Mouse (Mus musculus): Measurements from ENCODE around the gene 1700001O22Rik. TPM values are rescaled to one million over a fixed set of nuclear protein-coding genes. Genes with fewer than 3 reads are reported as not detected.

The 1700001O22Rik gene
- total RNA-seq, 2 experiments from 2014 or later: 2.6 to 4.0 TPM

DNA sequence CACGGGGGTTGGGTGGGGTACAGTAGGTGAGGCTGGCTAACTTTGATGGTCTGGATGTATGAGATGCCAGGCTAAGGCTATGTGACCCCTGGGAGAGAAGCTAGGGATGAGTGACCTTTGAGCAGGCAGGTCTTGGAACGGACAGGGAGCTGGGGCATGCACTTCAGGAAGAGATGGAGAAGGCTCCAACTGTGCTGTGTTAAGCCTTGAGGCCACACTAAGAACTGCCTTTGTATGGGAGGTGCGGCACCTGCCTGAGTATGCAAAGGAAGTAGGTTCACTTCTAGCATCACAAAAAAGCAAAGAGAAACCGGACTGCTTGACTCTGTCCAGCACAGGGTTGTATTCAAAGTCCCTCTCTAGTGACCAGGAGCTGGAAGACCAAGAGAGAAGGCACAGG is 25.2 kb downstream of the 1700001O22Rik start:
- DNase-seq: no peak

DNA sequence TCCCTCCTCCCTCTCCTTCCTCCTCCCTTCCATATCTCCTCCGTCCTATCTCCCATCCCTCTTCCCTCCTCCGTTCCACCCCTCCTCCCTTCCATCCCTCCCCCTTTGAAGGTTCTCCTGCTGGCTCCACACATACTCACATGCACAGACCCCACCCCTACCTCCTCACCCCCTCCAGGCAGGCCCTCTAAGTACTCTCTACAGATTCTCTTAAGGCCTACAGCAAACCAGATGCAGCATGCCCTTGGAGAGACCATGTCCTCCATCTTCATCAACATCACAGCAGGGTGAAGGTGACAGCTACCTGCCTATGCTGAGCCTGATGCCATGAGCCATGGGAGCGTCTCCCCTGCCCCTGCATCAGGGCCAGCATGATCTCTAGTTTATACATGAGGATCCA is 26.2 kb downstream of the 1700001O22Rik start:
- DNase-seq: no peak

DNA sequence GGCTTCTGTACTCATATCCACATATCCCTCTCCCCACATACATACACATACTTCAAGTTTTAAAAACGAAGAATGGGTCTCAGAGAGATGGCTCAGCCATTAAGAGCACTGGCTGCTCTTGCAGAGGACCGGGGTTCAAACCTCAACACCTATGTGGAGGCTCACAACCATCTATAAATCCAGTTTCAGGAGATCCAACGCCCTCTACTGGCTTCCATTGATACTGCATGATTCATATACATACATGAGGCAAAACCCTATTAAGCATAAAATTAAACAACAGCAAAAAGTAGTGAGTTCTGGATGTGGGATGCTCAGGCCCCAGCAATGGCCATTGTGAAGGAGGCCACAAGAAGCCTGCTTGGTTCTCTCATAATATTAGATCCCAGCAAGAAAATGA is 27.5 kb downstream of the 1700001O22Rik start:
- DNase-seq: no peak

DNA sequence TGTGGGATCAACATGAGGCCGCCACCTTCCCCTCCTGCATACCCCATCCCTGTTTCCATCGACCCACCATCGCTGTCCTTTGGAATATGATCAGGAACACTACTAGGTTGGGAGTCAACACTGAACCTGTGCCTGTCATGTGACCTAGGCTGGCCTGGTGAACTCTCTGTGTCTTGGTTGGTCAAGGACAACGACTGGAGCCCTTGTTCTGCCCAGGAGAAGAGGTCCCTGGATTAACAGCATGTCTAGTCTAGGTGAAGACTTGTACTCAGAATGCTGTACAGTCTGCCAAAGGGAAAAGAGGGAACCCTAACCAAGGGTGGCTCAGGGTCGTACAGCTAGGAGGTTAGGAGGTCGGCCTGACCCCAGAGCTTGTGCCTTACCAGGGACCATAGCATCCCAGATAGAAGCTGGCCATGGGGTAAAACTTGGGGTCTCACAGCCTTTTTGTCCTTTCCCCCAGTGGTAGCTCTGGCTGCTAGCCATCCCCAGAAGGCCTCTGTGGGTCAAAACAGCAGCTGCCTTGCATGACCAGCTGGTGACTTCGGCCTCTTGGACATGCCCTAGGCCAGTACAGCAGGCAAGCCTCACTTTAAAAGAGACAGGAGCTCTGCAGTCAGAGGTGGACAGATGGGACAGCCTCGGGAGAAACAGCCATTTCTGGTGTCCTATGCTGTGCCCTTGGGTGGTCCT is 30.0 kb downstream of the 1700001O22Rik start:
- no peak for DNase-seq

DNA sequence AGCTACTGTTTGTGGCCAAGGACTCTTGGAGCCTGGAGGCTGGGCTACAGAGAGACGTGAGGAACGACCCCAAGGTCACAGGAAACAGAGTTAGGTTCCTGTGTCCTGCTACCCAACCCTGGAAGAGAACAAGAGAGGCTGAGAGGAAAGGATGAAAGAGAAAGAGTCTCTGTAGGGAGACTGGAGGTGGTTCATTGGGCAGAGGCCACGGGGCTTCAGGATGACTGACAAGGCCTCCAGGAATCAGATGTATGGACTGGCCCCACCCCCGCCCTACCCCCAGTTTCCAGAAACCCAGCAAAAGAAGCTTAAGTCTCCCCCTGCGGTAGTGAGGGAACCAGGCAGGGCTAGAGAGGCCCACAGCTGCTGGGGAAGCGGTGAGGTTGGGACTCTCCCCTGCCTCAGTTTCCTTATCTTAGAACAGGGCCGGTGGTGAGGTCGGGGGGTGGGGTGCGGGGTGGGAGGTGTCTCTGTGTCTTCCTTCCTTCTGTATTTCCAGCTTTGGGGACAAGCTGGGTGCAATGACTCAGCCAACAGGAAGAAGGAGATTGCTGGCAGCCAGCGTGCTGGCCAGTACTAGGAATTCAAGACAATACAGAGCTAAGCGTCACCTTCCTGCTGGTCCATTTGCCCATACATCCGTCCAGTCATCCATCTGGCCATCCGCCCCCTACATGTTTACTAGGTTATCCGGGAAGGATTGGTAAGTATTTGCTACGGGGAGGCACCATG is 30.7 kb downstream of the 1700001O22Rik start:
- DNase-seq: peak; percentile 49

DNA sequence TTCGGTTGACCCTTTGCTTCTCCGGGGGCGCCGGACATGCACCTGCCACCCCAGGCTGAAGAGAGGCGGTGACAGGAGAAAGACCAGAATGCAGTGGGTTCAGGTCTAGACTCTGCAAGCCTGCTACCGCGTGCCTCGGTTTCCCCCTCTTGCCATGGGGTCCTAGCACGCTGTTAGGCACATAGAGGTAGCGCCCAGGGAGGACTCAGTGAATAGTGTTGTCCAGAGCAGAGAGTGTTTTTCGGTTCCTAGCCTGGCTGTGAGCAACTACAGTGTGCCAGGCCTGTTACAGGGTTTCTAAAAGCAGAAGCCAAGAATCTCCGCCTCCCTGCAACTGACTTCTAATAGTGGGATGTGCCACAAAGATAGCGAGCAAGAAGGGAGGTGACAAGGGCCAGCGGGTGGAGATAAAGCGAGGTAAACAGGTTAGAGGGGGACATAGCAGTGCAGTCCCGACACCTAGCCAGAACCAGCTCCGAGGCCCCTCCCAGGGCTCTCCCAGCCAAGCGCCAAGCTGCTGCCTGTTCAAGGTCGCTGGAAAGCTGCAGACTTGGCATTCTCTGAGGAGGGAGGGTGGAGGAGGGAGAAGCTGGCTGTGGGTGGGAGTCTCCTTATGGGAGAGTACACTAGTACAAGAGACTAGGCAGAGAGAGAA is 31.5 kb downstream of the 1700001O22Rik start:
- DNase-seq: peak; percentile 80

DNA sequence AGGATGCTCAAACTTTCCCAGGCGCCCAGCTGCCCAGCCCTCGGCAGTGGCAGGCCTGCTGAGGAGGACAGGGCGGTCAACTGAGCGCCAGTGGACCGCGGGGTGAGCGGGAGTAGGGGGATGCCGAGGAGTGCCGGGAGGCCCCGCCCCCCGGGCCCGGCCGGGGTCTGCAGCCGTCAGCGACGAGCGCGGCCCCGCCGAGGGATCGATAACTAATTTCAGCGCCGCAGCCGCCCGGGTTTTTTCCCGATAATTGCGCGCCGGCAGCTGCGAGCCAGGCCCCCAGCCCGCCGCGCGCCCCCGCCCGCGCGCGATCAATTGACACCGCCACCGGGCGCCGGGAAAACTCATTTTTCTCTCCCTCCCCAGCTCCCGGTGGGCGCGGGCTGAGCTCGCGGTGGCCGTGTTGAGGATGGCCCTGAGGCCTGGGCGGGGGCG is 32.1 kb downstream of the 1700001O22Rik start:
- no peak for DNase-seq

DNA sequence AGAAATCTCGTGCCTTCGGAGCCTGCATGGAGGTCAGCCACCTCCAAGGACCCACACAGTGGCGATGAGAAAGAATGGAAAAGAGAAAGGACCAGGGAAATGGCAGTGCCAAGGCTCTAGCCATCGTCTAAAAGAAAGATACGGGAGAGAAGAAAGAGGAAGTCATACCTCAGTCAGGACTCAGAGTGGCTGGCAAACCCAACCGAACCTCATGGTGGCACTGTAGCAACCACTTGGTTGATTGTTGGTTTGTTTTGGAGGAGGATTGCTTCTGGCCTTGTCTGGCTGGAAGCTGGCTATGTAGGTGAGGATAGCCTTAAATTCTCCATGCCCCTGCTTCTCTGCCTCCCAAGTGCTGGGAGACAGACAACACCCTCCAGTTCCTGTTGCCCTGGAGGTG is 34.3 kb downstream of the 1700001O22Rik start:
- no peak for DNase-seq

DNA sequence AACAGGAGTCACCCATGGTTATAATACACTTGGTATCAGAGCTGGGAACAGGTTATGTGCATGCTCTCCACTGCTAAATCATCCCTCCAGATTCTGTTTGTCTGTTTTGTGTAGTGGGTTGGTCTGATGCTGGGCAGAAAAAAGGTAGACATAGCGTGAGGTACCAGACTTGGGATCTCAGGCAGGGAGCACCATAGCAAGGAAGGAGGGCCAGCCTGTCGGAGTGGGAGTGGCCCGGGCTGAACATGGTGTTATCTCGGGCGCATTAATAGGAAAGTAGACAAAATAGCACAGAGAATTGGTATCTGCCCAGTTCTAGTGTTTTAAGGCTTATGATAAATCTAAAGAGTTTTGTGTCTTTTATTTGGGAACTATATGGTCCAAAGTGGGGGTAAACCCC is 34.9 kb downstream of the 1700001O22Rik start:
- DNase-seq: no peak

DNA sequence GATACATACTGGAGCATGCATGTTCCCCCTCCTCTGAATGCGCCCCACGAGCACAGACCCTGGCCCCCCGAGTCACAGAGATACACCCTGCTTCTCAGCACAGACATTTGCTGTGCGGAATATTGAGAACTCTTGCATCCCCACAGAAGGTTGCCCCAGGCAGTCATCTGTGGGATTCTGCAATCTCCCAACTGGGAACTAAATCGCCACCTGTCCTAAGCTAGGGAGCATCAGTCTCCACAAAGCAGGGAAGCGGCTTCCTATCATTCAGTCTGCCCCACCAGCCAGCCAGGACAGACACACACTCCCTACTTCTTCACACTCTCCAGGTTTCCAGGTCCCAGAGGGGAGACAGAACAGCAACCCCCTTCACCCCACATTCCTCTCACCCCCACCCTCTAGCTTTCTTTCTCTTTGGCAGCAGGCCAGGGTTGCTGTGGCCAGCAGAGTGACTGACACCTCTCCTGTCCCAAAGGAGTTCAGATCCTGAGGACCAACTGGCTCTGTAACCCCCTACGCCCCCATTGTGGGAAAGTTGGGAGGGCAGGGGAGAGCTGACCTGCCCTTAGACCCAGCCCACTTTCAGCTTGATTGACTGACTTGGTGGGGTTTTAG is 35.7 kb downstream of the 1700001O22Rik start:
- DNase-seq: no peak

DNA sequence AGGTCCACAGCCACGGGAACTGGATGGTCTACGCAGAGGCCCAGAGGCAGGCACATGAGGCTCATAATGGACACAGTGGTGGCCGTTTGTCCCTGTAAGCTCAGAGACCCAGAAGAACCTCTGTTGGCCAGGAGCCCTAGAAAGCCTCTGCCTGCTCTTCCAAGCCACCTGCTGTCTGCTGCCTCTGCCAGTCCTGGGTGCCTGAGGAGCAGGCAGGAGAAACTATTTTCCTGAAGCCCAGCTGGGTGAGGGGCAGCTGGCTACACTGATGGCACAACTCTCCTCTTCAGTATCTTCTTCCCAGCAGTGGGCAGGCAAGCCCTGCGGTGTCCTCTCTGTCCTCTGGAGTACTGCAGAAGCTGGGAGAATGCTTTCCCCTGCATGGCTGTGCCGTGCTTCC is 37.0 kb downstream of the 1700001O22Rik start:
- DNase-seq: no peak

DNA sequence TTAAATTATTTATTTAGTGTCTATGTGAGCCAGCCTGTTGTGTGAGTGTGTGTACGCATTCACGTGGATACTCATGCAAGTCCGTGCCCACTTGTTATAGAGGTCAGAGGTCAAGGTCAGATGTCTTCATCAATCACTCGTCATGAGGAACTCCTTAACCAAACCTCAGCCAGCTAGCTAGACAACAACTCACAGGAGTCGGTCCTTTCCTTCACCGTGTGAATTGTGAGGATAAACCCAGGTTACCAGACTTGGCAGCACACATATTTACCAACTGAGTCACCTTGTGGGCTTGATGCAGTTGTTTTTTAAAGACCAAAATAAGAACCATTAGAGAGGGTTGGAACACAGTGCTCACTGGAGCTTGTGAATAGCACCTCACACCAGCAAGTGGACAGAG is 42.8 kb downstream of the 1700001O22Rik start:
- no peak for DNase-seq

DNA sequence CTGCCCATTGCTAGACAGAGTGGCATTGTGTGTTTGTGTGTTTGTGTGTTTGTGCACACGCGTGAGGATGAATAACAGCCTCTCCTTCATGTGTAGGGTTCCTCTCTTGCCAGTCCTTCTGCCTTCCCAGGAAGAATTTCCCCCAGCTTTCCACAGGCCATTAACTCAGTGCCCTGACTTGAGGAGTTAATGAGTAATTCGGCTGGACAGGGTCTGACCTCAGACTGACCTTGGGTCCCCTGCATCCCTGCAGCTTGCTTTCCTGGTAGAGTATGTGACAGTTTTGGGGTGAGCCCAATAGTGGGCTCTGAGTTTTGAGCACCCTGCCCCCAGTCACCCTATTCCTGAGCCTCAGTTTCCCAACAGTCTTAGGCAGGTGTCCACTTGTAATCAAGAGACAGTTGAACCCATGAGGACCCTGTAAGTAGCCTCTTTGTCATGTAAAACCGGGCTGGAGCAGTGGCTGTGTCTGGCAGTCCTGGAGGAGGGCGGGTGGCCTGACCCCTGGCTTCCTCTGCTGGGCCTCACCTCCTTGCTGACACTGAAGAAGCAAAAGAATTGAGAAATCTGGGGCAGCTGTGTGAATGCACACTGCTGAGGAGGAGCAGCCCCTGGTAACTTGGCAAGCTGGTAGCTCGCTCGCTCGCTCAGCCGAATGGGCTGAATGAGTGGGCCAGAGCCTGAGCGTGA is 43.5 kb downstream of the 1700001O22Rik start:
- no peak for DNase-seq

DNA sequence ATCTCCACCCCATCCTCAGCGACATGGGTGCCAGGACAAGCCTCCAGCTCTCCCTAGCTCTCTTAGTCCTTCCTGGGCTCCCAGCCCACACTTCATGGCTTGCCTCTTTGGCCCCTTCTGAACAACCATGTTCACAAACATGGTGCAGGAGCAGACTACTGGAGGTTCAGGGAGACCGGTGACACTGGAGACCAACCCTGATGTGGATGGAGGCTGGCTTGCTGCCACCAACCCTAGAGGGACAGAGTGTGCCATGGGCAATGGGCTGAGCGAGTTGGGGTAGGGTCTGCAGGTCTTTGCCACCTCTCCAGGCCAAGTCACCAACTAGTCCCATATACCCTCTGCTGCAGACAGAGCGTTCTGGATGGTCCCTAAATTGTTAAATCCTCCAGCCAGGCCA is 44.0 kb downstream of the 1700001O22Rik start:
- no peak for DNase-seq

DNA sequence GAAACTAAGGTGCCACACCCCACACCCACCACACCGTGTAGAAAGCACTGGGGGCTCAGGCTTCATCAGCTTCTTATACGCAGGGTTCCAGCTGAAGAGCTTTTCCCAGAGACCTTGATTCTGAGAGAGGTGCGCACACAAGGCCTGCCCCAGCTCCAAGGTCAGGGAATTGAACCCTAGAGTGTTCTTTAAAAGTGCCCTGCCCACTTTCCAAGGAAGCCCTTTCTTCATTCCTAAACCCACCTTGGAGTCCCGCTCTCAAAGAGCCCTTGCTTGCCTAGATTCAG is 44.4 kb downstream of the 1700001O22Rik start:
- DNase-seq: no peak

DNA sequence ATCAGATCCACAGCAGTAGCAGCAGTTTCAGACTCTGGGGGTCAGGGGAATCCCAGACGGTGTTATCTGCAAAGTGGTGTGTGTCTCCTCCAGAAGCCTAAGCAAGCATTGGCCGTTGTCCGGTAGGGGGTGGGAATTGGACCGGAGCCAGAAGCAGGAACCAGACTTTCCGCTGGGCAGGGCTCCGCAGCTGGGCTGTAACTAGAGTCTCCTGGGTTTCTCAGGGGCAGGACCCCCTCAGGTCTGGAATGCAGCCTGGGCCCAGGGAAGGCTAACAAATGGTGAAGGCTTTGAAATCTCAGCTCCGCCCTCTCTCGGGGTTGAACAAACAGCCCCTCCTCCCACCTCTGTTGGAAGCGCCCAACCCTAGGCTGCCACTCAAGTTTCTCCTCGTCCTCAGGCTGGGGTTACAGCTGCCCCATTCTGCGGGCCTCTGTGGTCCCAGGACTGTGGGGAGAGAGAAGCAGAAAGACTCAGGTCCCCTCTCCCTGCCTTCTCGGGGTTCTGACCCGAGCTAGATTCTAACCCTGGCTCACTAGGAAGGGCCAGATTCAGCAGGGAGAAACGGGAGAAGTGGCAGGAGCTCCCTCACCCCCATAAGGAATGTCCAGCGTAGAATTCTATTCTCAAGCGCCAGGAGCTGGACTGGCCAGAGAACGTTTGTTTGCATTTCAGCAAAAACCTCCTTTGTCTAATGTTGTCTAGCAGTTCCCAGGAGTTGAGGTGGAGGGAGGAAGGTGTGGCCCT is 44.9 kb downstream of the 1700001O22Rik start:
- DNase-seq: peak; percentile 98

DNA sequence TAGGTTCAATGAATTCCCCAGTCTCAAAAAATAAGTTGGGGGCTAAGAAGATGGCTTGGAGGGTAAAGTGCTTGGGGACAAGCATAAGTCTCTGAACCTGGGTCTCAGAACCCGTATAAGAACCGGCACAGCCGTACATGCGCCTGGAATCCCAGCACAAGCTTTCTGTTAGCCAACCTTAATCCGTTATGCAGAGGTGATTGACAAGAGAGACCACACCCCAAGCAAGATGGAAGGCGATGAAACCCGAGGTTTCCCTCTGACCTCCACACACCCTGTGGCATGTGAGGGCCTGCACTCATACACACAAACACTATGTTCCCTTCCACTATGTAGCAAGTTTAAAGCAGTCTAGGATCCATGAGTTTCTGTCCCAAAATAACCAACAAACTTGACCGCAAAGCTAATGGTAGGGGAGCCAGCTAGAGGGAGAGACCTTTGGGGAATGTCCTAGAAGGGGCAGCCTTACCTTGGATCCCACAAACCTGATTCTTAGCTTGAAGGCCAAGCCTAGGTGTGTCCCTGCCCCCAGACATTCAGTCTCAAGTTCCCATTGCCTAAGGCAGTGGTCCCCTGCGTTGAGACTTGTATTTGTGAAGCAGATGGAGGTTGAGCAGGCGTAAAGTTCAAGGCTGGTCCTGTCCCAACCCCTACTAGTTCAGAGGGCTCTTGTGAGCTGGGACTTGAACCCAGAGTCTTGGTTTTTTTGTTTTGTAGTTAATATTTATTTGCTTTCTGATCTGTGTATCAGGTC is 46.3 kb downstream of the 1700001O22Rik start:
- no peak for DNase-seq

DNA sequence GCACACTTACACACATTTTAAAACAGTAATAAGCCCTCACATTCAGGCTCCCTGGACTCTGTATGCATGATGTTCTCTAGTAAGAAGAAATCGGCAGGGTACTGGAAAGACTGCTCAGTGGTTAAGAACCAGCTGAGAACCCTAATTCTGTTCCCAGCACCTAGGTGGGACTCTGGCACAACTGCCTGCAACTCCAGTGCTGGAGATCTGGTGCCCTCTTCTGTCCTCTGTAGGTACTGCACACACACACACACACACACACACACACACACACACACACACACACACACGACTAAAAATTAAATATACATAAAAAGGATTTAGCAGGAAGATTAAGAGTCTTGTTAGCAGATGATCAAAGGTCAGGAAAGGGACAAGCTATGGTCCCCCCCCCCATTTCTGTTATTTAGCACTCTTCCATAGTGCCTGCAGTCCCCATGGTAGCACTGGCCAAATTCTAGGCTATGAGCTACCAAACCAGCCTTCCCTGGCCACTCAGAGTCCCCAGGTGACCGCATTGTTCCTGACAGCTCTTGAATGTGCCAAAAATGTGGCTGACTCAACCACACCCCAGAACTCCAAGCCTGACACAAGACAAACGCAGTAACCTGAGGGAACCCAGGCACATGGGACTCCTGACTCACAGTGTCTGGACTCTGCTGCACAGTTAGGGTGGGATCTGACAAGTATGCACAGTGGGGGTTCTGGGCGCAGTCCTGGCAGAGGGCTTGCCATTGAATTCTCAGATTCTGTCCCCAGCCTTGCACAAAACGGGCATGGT is 47.3 kb downstream of the 1700001O22Rik start:
- no peak for DNase-seq

DNA sequence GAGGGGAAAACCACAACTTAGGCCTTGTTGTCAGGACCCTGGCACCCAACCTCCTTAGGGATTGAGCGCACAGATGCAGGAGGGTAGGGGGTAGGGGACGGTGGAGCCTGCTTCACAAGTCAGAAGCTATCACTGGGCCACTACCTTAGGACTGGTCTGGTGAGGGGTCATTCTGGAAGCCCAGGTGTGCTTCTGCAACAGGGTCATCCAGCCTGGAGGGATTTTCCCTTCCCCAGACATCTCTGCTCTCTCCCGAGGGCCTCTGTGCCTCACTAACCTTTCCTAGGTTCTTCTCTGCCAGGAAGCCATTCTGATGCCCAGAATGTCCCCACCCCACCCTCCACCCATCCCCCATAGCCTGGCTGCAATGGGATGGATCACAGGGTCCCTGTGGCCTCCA is 48.6 kb downstream of the 1700001O22Rik start:
- no peak for DNase-seq

DNA sequence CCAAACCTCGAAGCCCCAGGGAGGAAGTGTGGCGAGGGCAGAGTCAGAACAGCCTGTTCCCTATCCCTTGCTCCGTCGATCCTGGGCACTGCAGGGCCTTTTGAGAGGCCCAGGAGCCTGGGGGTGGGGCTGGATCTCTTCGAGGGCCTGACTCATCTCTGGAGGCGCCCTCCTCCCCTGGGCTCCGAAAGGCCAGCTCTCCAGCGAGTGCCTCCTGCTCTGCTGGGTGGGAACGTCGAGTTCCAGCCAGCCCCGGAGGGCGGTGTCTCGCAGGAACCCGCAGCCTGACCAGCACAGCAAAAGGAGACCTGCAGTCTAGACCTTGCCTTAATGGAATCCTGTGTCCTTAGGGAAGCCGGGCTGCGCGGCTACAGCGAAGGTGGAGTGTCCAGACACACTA is 50.2 kb downstream of the 1700001O22Rik start:
- DNase-seq: peak; percentile 68

Data from heart, postnatal 4 days (tissue).